Mouse (Mus musculus): Measurements from ENCODE around the gene Slco2b1. TPM values are rescaled to one million over a fixed set of nuclear protein-coding genes. Genes with fewer than 3 reads are reported as not detected.
A peak's percentile ranks its signal among the peaks of the same experiment; 100 is the strongest.

The Slco2b1 gene
- polyA plus RNA-seq, 1 experiment from 2014 or later, result 6.7 TPM

GRCm38 (mm10) chr7:99648623-99649022 lies 62.5 kb downstream of the Slco2b1 start:
- H3K27ac ChIP-seq (ENCODE audit: low read depth, low read length), result no peak overlapping the region
- H3K9me3 ChIP-seq (ENCODE audit: control insufficient read depth, low read length), result no peaks in the 10 kb centered on the region
- peak; percentile 42; the same call in 1 of the 2 replicates for ATAC-seq
- H3K9ac ChIP-seq (ENCODE audit: low read depth, low read length), result no peak overlapping the region
- no peak overlapping the region for H3K4me2 ChIP-seq (ENCODE audit: low read length)
- 12% methylated on average over 6 of the region's 6 CpGs for WGBS
- no peaks in the 10 kb centered on the region for H3K27me3 ChIP-seq (replicated peaks; ENCODE audit: control insufficient read depth, insufficient read depth, low read length)
- H3K36me3 ChIP-seq (ENCODE audit: control insufficient read depth, insufficient read depth, low read length), result no peaks in the 10 kb centered on the region
- H3K4me3 ChIP-seq (ENCODE audit: low read length), result no peak overlapping the region
- peaks cover 10% of the 10 kb centered on the region for H3K4me1 ChIP-seq (ENCODE audit: control insufficient read depth, insufficient read depth, low read depth, low read length)

- Histone ChIP-seq H3K27ac (ENCODE audit: low read depth, low read length) (no peak overlapping the region), H3K27me3 (replicated peaks; ENCODE audit: control insufficient read depth, insufficient read depth, low read length) (no peaks in the 10 kb centered on the region), H3K9ac (ENCODE audit: low read depth, low read length) (no peak overlapping the region), H3K4me2 (ENCODE audit: low read length) (no peak overlapping the region), H3K4me3 (ENCODE audit: low read length) (no peak overlapping the region), H3K9me3 (ENCODE audit: control insufficient read depth, low read length) (no peaks in the 10 kb centered on the region), H3K36me3 (ENCODE audit: control insufficient read depth, insufficient read depth, low read length) (no peaks in the 10 kb centered on the region), H3K4me1 (ENCODE audit: control insufficient read depth, insufficient read depth, low read depth, low read length) (peaks cover 4% of the 10 kb centered on the region; the same call in 1 of the 2 replicates)
- ATAC-seq, result no peak
- 85% methylated on average over 7 of the region's 7 CpGs for WGBS
Measured at GRCm38 (mm10) chr7:99644701-99645100, 66.4 kb downstream of the Slco2b1 start.

- H3K27me3 ChIP-seq (replicated peaks; ENCODE audit: control insufficient read depth, insufficient read depth, low read length), result no peaks in the 10 kb centered on the region
- no peak overlapping the region for H3K4me2 ChIP-seq (ENCODE audit: low read length)
- ATAC-seq, result no peak
- no peaks in the 10 kb centered on the region for H3K9me3 ChIP-seq (ENCODE audit: control insufficient read depth, low read length)
- no peak overlapping the region for H3K4me3 ChIP-seq (ENCODE audit: low read length)
- WGBS, result 64% methylated on average over 3 of the region's 3 CpGs
- H3K4me1 ChIP-seq (ENCODE audit: control insufficient read depth, insufficient read depth, low read depth, low read length), result no peaks in the 10 kb centered on the region; the same call in 1 of the 2 replicates
- H3K9ac ChIP-seq (ENCODE audit: low read depth, low read length), result 0 out of 2 replicates have a peak overlapping the region, but pooled peaks have one; percentile 36
- H3K27ac ChIP-seq (ENCODE audit: low read depth, low read length), result no peak overlapping the region
- H3K36me3 ChIP-seq (ENCODE audit: control insufficient read depth, insufficient read depth, low read length), result no peaks in the 10 kb centered on the region
Measured at GRCm38 (mm10) chr7:99642078-99642477, 69.1 kb downstream of the Slco2b1 start.

- no peak overlapping the region for H3K9ac ChIP-seq (ENCODE audit: low read depth, low read length)
- WGBS, result 51% methylated on average over 4 of the region's 4 CpGs
- no peak overlapping the region for H3K27ac ChIP-seq (ENCODE audit: low read depth, low read length)
- H3K4me2 ChIP-seq (ENCODE audit: low read length), result no peak overlapping the region
- H3K4me3 ChIP-seq (ENCODE audit: low read length), result no peak overlapping the region
- ATAC-seq, result no peak; the same call in 1 of the 2 replicates
- H3K36me3 ChIP-seq (ENCODE audit: control insufficient read depth, insufficient read depth, low read length), result no peaks in the 10 kb centered on the region
- H3K27me3 ChIP-seq (replicated peaks; ENCODE audit: control insufficient read depth, insufficient read depth, low read length), result no peaks in the 10 kb centered on the region
- H3K9me3 ChIP-seq (ENCODE audit: control insufficient read depth, low read length), result no peaks in the 10 kb centered on the region
- H3K4me1 ChIP-seq (ENCODE audit: control insufficient read depth, insufficient read depth, low read depth, low read length), result no peaks in the 10 kb centered on the region; the same call in 1 of the 2 replicates
Measured at GRCm38 (mm10) chr7:99641245-99641644, 69.9 kb downstream of the Slco2b1 start.

DNA sequence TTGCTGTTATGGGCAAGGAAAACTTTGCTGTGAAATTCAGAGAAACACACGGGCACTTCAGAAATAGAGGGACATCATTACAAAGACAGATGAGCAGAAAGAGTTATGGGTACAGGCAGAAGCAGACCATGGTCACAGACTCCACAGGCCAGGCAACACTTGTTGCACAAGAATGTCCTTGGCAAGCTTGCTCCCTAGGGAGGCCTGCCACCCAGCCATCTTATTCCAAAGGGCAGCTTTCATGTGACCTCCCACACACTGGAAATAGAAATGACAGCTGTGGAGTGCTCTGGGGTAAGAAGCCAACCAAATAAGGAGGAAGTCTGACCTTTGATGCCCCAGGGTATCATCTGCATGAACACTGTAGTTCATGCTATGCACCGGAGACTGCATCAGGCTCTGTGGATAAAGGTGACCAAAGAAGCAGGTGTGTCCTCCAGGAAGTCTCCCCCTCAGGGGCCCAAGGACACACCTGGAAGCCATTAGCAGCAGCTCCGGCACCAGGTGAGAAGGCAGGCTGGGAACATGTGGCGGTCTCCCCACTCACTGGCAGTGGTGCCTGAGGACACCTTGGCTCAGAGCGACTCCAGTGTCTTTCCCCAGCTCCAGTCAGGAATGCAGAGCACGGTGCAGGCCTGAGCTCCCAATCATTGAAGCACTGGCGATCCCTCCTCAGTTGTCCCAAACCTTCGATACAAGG lies 77.0 kb downstream of the Slco2b1 start:
- Histone ChIP-seq H3K4me1 (ENCODE audit: control insufficient read depth, insufficient read depth, low read depth, low read length) (no peaks in the 10 kb centered on the region), H3K27ac (ENCODE audit: low read depth, low read length) (no peak overlapping the region), H3K9ac (ENCODE audit: low read depth, low read length) (no peak overlapping the region), H3K27me3 (replicated peaks; ENCODE audit: control insufficient read depth, insufficient read depth, low read length) (no peaks in the 10 kb centered on the region), H3K9me3 (ENCODE audit: control insufficient read depth, low read length) (no peaks in the 10 kb centered on the region), H3K36me3 (ENCODE audit: control insufficient read depth, insufficient read depth, low read length) (no peaks in the 10 kb centered on the region), H3K4me3 (ENCODE audit: low read length) (no peak overlapping the region), H3K4me2 (ENCODE audit: low read length) (no peak overlapping the region)
- WGBS, result 82% methylated on average over 8 of the region's 8 CpGs
- ATAC-seq, result no peak

GRCm38 (mm10) chr7:99632286-99632685 lies 78.9 kb downstream of the Slco2b1 start:
- no peaks in the 10 kb centered on the region for H3K9me3 ChIP-seq (ENCODE audit: control insufficient read depth, low read length)
- ATAC-seq, result no peak
- H3K4me3 ChIP-seq (ENCODE audit: low read length), result no peak overlapping the region
- peaks cover 5% of the 10 kb centered on the region for H3K27me3 ChIP-seq (replicated peaks; ENCODE audit: control insufficient read depth, insufficient read depth, low read length)
- H3K36me3 ChIP-seq (ENCODE audit: control insufficient read depth, insufficient read depth, low read length), result no peaks in the 10 kb centered on the region
- no peak overlapping the region for H3K27ac ChIP-seq (ENCODE audit: low read depth, low read length)
- H3K4me1 ChIP-seq (ENCODE audit: control insufficient read depth, insufficient read depth, low read depth, low read length), result 0 out of 2 replicates have a peak, but pooled peaks cover 2% of the 10 kb centered on the region
- 24% methylated on average over 6 of the region's 6 CpGs for WGBS
- H3K4me2 ChIP-seq (ENCODE audit: low read length), result no peak overlapping the region
- H3K9ac ChIP-seq (ENCODE audit: low read depth, low read length), result no peak overlapping the region

DNA sequence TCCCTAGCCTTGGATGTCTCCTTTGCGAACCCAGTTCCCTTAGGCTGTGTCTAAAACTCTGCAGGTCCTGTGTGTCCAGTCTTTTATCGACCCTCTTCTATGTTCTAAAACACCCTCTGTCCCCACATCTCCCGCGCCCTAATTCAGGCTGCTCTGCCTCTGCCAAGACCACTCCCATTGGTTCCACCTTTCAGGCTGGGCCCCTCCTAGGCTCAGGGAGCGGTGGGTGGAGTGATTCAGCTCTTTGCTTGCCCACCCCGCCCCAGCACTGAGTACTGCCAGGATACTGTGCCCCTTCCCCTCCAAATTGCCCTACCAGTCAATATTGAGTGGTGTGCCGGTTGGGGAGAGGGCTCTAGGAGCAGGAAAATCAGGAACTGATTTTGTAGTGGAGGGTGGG lies 83.8 kb downstream of the Slco2b1 start:
- no peak for ATAC-seq
- H3K36me3 ChIP-seq (ENCODE audit: control insufficient read depth, insufficient read depth, low read length), result no peaks in the 10 kb centered on the region
- H3K4me3 ChIP-seq (ENCODE audit: low read length), result no peak overlapping the region; the same call in 1 of the 2 replicates
- peaks cover 7% of the 10 kb centered on the region for H3K4me1 ChIP-seq (ENCODE audit: control insufficient read depth, insufficient read depth, low read depth, low read length)
- H3K27me3 ChIP-seq (replicated peaks; ENCODE audit: control insufficient read depth, insufficient read depth, low read length), result peaks cover 12% of the 10 kb centered on the region
- H3K4me2 ChIP-seq (ENCODE audit: low read length), result peak overlapping the region; percentile 90
- no peaks in the 10 kb centered on the region for H3K9me3 ChIP-seq (ENCODE audit: control insufficient read depth, low read length)
- 6% methylated on average over 7 of the region's 7 CpGs for WGBS
- H3K9ac ChIP-seq (ENCODE audit: low read depth, low read length), result no peak overlapping the region
- no peak overlapping the region for H3K27ac ChIP-seq (ENCODE audit: low read depth, low read length)

DNA sequence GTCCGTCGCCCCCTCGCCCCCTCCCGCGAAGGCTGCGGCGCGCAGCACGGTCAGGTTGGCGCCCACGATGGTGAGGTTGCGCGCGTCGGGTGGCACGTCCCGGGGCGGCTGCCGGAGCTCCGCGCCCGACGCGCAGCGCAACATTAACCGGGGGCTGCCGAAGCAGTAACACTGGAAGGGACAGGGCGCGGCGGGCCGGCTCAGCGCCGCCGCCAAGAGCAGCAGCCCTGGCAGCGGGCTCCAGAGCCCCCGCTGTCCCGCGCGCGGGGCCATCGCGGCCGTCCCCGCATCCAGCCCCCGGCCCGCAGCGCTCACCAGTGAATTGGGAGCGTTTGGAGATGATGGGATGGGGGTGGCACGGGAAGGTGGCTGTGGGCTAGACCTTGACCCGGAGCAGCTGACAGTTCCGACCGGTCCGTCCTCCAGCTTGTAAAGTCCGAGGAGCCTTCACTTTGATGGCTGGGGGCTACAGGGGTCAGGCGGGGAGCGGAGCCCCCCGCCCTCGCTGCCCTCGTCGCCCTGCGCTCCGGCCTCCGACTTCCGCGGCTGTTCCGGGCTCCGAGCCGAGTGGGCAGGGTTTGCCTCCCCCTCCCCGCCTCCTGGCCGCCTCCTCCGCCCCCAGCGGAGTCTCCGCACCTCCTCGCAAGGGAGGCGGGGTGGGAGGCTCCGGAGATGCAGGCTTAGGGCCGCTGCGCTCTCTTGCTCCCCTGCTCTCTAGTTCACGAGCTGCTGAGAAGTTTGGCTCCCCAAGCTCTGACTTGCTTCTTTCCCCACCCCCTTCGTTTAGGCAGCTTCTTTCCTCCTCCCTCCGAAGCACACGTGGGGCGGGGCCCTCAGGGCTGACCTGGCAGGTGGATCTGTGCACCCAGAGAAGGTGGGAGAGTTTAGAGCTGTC lies 84.5 kb downstream of the Slco2b1 start, which contains the start of gene Tpbgl:
Gene Tpbgl (minus strand): TSS at position 728 of the 895 bp plus-strand sequence.
- no peak; the same call in 1 of the 2 replicates for ATAC-seq
- Histone ChIP-seq H3K36me3 (ENCODE audit: control insufficient read depth, insufficient read depth, low read length) (no peaks in the 10 kb centered on the region), H3K9me3 (ENCODE audit: control insufficient read depth, low read length) (no peaks in the 10 kb centered on the region), H3K4me1 (ENCODE audit: control insufficient read depth, insufficient read depth, low read depth, low read length) (peaks cover 7% of the 10 kb centered on the region), H3K27me3 (replicated peaks; ENCODE audit: control insufficient read depth, insufficient read depth, low read length) (peaks cover 12% of the 10 kb centered on the region), H3K27ac (ENCODE audit: low read depth, low read length) (no peak within 1 kb of the TSS; the same call in 1 of the 2 replicates), H3K9ac (ENCODE audit: low read depth, low read length) (peak within 1 kb of the TSS; percentile 77), H3K4me2 (ENCODE audit: low read length) (peak within 1 kb of the TSS; percentile 90), H3K4me3 (ENCODE audit: low read length) (peak within 1 kb of the TSS; percentile 59)
- WGBS, result under 1% methylated on average over 81 of the region's 83 CpGs

Measured in hindbrain, embryonic 16.5 days (tissue).